Mouse (Mus musculus) megakaryocyte progenitor cell, adult 5-6 weeks (primary cell): Measurements from ENCODE around the gene Plekhg2. TPM values are rescaled to one million over a fixed set of nuclear protein-coding genes. Genes with fewer than 3 reads are reported as not detected.

Experiments used
- ATAC-seq: replicated peaks from 2 replicates; pipeline ENCODE4 v1.8.0; 2016; ENCODE audit warnings: mild to moderate bottlenecking, moderate TSS enrichment, inconsistent platforms; ENCODE audit not compliant: poor library complexity
- total RNA-seq, 2 experiments: library from RNA; stranded (forward) in 1 of 2; stranded (reverse) in 1 of 2; fragments of 157-497, 149-512 nt in 1 of 2; fragments of 200-1000 nt in 1 of 2; gene quantifications; 2 replicates each; pipeline versions ENCODE4 v1.2.3 to v1.2.4; 2015 to 2017

Gene Plekhg2
- total RNA-seq, 2 experiments from 2014 or later: 2.0 to 2.9 TPM

DNA sequence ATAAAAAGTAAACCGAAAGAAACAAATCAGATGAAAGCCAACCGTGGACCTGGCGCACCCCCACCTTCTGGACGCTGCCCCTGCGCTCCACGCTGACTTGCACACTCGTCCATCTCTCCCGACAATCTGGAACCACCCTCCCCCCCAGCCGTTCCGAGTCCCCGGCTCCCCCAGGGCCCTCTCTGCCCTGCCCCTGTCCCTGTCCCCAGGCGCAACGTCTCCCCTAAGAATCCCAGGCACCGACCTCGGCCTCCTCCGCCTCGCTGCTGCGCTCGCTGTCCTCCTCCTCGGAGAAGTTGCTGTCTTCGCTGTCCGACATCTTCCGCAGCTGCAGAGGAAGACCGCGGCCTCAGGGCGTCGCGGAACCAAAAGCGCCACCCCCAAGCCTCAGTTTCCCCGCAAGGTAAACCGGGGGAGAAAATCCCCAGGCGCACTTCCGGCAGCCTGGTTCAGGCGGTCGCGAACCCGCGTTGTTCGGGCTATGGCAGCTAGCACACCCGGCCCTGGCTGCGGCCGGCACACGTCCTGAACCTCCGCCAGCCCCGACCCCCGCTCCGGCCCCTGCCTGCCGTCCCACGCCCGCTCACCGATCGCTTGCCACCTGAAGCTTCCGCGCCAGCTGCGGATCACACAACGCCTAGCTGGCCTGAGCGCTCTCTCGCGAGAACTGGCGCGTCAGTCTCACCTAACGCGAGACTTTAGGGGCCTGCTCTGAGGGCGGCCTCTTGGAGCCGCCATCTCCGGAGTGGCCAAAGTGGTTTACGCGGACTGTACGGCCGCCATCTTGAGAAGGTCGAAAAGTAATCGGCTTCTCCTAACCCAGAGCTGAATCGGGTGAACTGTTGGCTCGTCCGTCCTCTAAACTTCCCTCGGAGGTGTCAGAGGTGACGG, 34.0 kb downstream of the Plekhg2 start, which contains the start of gene Supt5:
Gene Supt5, minus strand, starts transcription at position 639 of the 891 bp plus-strand sequence.
- ATAC-seq: peak; percentile 95

DNA sequence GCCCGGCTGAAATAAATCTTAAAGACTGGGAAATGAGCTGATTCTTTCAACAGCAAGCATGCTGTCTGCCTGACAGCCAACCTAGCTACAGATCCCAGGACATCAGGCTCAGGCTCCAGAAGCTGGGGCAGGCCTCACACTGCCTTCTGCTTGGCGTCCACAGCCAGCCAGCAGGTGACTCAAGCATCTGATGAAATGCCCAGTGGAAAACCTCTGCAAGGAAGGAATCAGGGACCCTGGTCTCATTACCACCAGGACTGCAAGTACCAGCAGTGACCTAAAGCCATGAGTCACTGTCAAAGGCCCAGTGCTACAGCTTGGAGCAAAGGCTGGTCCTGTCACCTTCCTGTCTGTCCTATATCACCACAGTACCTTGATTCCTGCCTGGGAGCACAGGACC, 36.9 kb downstream of the Plekhg2 start:
- ATAC-seq: no peak

DNA sequence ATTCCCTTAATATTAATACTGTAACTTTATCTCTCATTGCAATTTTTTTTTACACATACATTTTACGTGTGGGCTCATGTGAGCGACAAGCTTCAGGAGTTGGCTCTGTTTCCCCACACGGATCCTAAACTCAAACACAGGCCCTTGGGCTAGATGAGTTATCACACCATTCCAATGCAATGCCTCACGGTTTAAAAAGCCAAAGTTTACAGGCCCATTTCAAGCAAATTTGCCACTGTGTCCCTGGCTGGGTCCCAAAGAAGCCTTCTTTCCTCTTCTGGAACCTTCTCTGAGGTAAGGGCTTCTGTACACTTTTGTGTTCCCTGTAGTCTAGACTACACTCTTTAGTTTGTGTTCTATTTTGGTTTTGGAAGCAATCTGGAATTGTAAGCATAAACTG, 37.9 kb downstream of the Plekhg2 start:
- no peak for ATAC-seq

DNA sequence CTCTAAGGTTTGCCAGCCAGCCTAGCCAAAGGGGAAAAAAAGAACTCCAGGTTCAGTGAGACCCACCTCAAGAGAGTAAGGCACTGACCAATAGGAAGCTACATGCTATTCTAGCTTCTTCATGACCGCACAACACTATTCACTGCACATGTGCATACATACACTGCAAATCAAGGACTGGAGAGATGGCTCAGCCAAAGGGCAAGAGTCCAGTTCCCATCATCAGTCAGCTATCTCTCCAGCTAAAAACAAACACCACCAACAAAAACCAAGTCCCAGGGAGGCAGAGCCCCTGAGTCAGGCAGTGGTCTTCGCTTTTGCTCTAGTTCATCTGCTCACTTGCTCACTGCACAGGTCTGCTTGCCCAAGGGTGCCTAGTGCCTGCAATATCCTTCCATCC, 44.1 kb downstream of the Plekhg2 start:
- ATAC-seq: no peak

- no peak for ATAC-seq
These were observed 45.9 kb downstream of the Plekhg2 start for GRCm38 (mm10) chr7:28326457-28326856.

DNA sequence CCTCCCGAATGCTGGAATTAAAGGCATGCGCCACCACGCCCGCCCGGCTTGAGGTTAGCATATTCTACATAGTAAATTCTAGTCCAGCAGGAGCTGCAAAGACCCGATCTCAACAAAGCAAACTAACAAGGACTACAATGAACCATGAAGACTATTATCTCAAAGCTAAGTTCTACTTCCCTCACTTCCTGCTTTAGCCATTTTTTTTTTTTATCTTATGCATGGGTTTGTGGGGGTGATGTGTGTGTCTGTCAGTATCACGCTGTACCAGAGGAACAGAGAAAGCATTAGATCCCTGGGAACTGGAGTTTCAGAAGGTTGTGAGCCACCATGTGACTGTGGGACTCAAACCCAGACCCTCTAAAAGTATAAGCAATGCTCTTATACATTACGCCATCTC, 47.1 kb downstream of the Plekhg2 start:
- no peak for ATAC-seq

DNA sequence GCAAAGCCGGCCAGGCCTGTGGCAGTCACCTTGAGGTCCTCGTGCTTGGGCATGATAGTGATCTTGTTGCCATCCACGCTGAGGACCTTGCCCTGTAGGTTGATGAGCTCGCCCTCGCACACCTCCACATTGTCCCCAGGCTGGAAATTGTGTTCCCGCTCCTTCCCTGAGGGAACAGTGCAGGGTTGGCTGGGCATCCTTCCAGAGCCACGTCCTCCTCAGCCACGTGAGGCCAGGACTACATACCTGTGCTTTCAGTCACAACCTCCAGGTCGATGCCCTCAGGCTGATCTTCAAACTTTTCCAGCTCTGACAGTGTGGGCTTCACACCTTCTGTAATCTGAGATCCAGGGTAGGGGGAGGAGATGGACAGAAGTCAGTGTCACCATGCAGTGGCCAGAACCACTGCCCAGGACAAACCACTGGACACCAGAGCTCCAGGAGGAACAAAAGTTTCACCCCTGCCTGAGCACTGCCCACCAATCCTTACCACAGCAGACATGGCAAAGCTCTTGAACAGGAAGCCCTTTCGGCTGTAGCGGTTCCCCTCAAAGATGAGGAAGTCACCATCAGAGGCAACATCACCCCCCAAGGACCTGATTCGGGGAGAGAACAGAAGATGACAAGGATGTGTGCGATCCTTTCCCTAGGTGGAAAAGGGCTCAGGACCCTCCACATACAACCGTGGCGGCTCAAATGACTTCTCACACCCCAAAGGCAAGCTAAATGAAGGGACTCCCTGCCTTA, 50.3 kb downstream of the Plekhg2 start:
- peak; percentile 88 for ATAC-seq

GRCm38 (mm10) chr7:28318714-28319113, 53.7 kb downstream of the Plekhg2 start:
- ATAC-seq: no peak

- no peak for ATAC-seq
These were observed 54.4 kb downstream of the Plekhg2 start for GRCm38 (mm10) chr7:28318036-28318435.

GRCm38 (mm10) chr7:28311926-28312543, 60.4 kb downstream of the Plekhg2 start, which contains the start of gene Timm50:
TSS of gene Timm50 (minus strand) at chr7:28312072.
- ATAC-seq: peak; percentile 99

- peak; percentile 12 for ATAC-seq
These were observed 61.1 kb downstream of the Plekhg2 start for GRCm38 (mm10) chr7:28311151-28311925.

GRCm38 (mm10) chr7:28309737-28310136, 62.7 kb downstream of the Plekhg2 start:
- ATAC-seq: no peak

Other genes with a start within 250 kb of the Plekhg2 start
- not detected in 2 replicates for gene 9530053A07Rik, start 243.1 kb downstream of the Plekhg2 start, total RNA-seq (2015)
- gene 9530053A07Rik, start 243.1 kb downstream of the Plekhg2 start, total RNA-seq (2017): not detected in 2 replicates
- 164 and 172 TPM in 2 replicates for gene Fbl, start 202.9 kb downstream of the Plekhg2 start, total RNA-seq (2015)
- 207 and 270 TPM in 2 replicates for gene Fbl, start 202.9 kb downstream of the Plekhg2 start, total RNA-seq (2017)
- gene Dyrk1b, start 193.1 kb downstream of the Plekhg2 start, total RNA-seq (2015): 1.2 and 2.1 TPM in 2 replicates
- 1.1 and 1.2 TPM in 2 replicates for gene Dyrk1b, start 193.1 kb downstream of the Plekhg2 start, total RNA-seq (2017)
- 1.9 and 2.9 TPM in 2 replicates for gene Eid2, start 104.7 kb downstream of the Plekhg2 start, total RNA-seq (2015)
- gene Eid2, start 104.7 kb downstream of the Plekhg2 start, total RNA-seq (2017): 3.5 TPM in 2 replicates
- 3.6 and 4.5 TPM in 2 replicates for gene Eid2b, start 94.9 kb downstream of the Plekhg2 start, total RNA-seq (2015)
- gene Eid2b, start 94.9 kb downstream of the Plekhg2 start, total RNA-seq (2017): 1.6 and 2.7 TPM in 2 replicates
- not detected in 2 replicates for gene Selenov, start 81.4 kb downstream of the Plekhg2 start, total RNA-seq (2015)
- not detected in 2 replicates for gene Selenov, start 81.4 kb downstream of the Plekhg2 start, total RNA-seq (2017)
- not detected in 2 replicates for gene Dll3, start 70.4 kb downstream of the Plekhg2 start, total RNA-seq (2015)
- gene Dll3, start 70.4 kb downstream of the Plekhg2 start, total RNA-seq (2017): 0.25 and 0.34 TPM in 2 replicates
- 41.2 and 45.2 TPM in 2 replicates for gene Timm50, start 60.5 kb downstream of the Plekhg2 start, total RNA-seq (2015)
- gene Timm50, start 60.5 kb downstream of the Plekhg2 start, total RNA-seq (2017): 37.6 and 51.9 TPM in 2 replicates
- 44.5 and 67.5 TPM in 2 replicates for gene Supt5, start 33.9 kb downstream of the Plekhg2 start, total RNA-seq (2015)
- 64.6 and 68.9 TPM in 2 replicates for gene Supt5, start 33.9 kb downstream of the Plekhg2 start, total RNA-seq (2017)
- 3,279 and 3,562 TPM in 2 replicates for gene Rps16, start 21.9 kb downstream of the Plekhg2 start, total RNA-seq (2015)
- gene Rps16, start 21.9 kb downstream of the Plekhg2 start, total RNA-seq (2017): 756 and 903 TPM in 2 replicates
- gene Zfp36, start 7.7 kb upstream of the Plekhg2 start, total RNA-seq (2015): 87.3 and 149 TPM in 2 replicates
- 26.0 and 46.4 TPM in 2 replicates for gene Zfp36, start 7.7 kb upstream of the Plekhg2 start, total RNA-seq (2017)
- 30.6 and 36.8 TPM in 2 replicates for gene Med29, start 20.1 kb upstream of the Plekhg2 start, total RNA-seq (2015)
- 18.0 and 21.1 TPM in 2 replicates for gene Med29, start 20.1 kb upstream of the Plekhg2 start, total RNA-seq (2017)
- 63.9 and 89.2 TPM in 2 replicates for gene Paf1, start 20.4 kb upstream of the Plekhg2 start, total RNA-seq (2015)
- gene Paf1, start 20.4 kb upstream of the Plekhg2 start, total RNA-seq (2017): 146 and 184 TPM in 2 replicates
- gene Gmfg, start 64.8 kb upstream of the Plekhg2 start, total RNA-seq (2015): 378 and 389 TPM in 2 replicates
- gene Gmfg, start 64.8 kb upstream of the Plekhg2 start, total RNA-seq (2017): 658 and 664 TPM in 2 replicates
- 1.2 TPM in 2 replicates for gene Lrfn1, start 79.4 kb upstream of the Plekhg2 start, total RNA-seq (2015)
- gene Lrfn1, start 79.4 kb upstream of the Plekhg2 start, total RNA-seq (2017): 1.7 and 2.3 TPM in 2 replicates
- not detected in 2 replicates for gene Ifnl2, start 137.9 kb upstream of the Plekhg2 start, total RNA-seq (2015)
- gene Ifnl2, start 137.9 kb upstream of the Plekhg2 start, total RNA-seq (2017): not detected in 2 replicates
- not detected in 2 replicates for gene Ifnl3, start 150.2 kb upstream of the Plekhg2 start, total RNA-seq (2015)
- gene Ifnl3, start 150.2 kb upstream of the Plekhg2 start, total RNA-seq (2017): not detected in 2 replicates
- gene Sycn, start 168.3 kb upstream of the Plekhg2 start, total RNA-seq (2015): not detected in 2 replicates
- not detected in 2 replicates for gene Sycn, start 168.3 kb upstream of the Plekhg2 start, total RNA-seq (2017)
- not detected in 2 replicates for gene Nccrp1, start 174.7 kb upstream of the Plekhg2 start, total RNA-seq (2015)
- gene Nccrp1, start 174.7 kb upstream of the Plekhg2 start, total RNA-seq (2017): not detected in 2 replicates
- 20.7 TPM in 2 replicates for gene Samd4b, start 225.5 kb upstream of the Plekhg2 start, total RNA-seq (2015)
- 2.7 and 4.3 TPM in 2 replicates for gene Samd4b, start 225.5 kb upstream of the Plekhg2 start, total RNA-seq (2017)
- 5.6 and 6.4 TPM in 2 replicates for gene Pak4, start 225.6 kb upstream of the Plekhg2 start, total RNA-seq (2015)
- gene Pak4, start 225.6 kb upstream of the Plekhg2 start, total RNA-seq (2017): 3.3 and 3.9 TPM in 2 replicates